Mouse (Mus musculus) megakaryocyte, embryonic 14.5 days (primary cell): ENCODE results near the gene Mrpl1.

Source experiments
- FLI1 ChIP-seq: IDR thresholded peaks from 2 replicates; pipeline ENCODE4 v1.6.1; 2012; ENCODE audit warnings: low read length, inconsistent platforms, mixed read lengths
- GATA1 ChIP-seq: IDR thresholded peaks from 3 replicates; pipeline ENCODE4 v1.6.1; 2012; ENCODE audit warnings: mixed read lengths, low read length, inconsistent platforms, borderline replicate concordance

DNA sequence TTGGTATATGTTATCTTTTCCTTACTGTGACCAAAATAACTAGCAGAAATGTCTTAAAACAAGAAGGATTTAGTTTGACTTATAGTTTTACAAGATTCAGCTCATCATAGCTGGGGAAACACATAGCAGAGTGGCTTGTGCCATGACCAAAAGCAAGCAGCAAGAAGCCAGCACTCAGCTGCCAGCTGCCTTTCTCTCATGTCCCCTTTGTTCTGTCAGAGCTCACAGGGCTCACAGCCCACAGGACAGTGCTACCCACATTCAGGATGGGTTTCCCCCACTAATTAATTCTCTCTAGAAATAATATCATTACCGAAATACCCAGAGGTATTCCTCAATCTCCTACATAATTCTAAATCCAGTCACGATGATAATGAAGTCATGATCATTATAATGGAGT, 1.8 kb upstream of the Mrpl1 start:
- no peak for TF ChIP-seq GATA1
- TF ChIP-seq FLI1 = no peak
